Mouse (Mus musculus): Measurements from ENCODE around the gene Tesmin.

The Tesmin gene

GRCm38 (mm10) chr19:3392384-3392783 is 3.7 kb downstream of the Tesmin start:
- DNase-seq (ENCODE audit: low spot score in 2 of 2): no peak

- DNase-seq (ENCODE audit: low spot score in 2 of 2): no peak
Observed at GRCm38 (mm10) chr19:3394216-3394615, 5.6 kb downstream of the Tesmin start.

- no peak for DNase-seq (ENCODE audit: low spot score in 2 of 2)
Observed at GRCm38 (mm10) chr19:3400057-3400456, 11.4 kb downstream of the Tesmin start.

GRCm38 (mm10) chr19:3401504-3401903 is 12.8 kb downstream of the Tesmin start:
- no peak for DNase-seq (ENCODE audit: low spot score in 2 of 2)

GRCm38 (mm10) chr19:3401943-3402342 is 13.3 kb downstream of the Tesmin start:
- DNase-seq (ENCODE audit: low spot score in 2 of 2): no peak

- no peak for DNase-seq (ENCODE audit: low spot score in 2 of 2)
Observed at GRCm38 (mm10) chr19:3402390-3402789, 13.7 kb downstream of the Tesmin start.

GRCm38 (mm10) chr19:3404030-3404429 is 15.4 kb downstream of the Tesmin start:
- DNase-seq (ENCODE audit: low spot score in 2 of 2): no peak

GRCm38 (mm10) chr19:3405531-3406281 is 17.0 kb downstream of the Tesmin start:
- no peak for DNase-seq (ENCODE audit: low spot score in 2 of 2)

- no peak for DNase-seq (ENCODE audit: low spot score in 2 of 2)
Observed at GRCm38 (mm10) chr19:3414268-3414733, 25.6 kb downstream of the Tesmin start, which contains the start of gene Gal. TSS of gene Gal (minus strand) at chr19:3414544.

- peak; percentile 13 to 39 for DNase-seq (ENCODE audit: low spot score in 2 of 2)
Observed at GRCm38 (mm10) chr19:3419251-3419650, 30.6 kb downstream of the Tesmin start.

- no peak for DNase-seq (ENCODE audit: low spot score in 2 of 2)
Observed at GRCm38 (mm10) chr19:3422488-3422887, 33.8 kb downstream of the Tesmin start.

- no peak for DNase-seq (ENCODE audit: low spot score in 2 of 2)
Observed at GRCm38 (mm10) chr19:3422981-3423380, 34.3 kb downstream of the Tesmin start.

- no peak for DNase-seq (ENCODE audit: low spot score in 2 of 2)
Observed at GRCm38 (mm10) chr19:3424214-3424613, 35.6 kb downstream of the Tesmin start.

GRCm38 (mm10) chr19:3428057-3428830 is 39.6 kb downstream of the Tesmin start:
- no peak for DNase-seq (ENCODE audit: low spot score in 2 of 2)

- no peak for DNase-seq (ENCODE audit: low spot score in 2 of 2)
Observed at GRCm38 (mm10) chr19:3429156-3429816, 40.6 kb downstream of the Tesmin start.

- DNase-seq (ENCODE audit: low spot score in 2 of 2): no peak
Observed at GRCm38 (mm10) chr19:3431066-3431465, 42.4 kb downstream of the Tesmin start.

GRCm38 (mm10) chr19:3431969-3432368 is 43.3 kb downstream of the Tesmin start:
- no peak for DNase-seq (ENCODE audit: low spot score in 2 of 2)

GRCm38 (mm10) chr19:3434124-3434523 is 45.5 kb downstream of the Tesmin start:
- no peak for DNase-seq (ENCODE audit: low spot score in 2 of 2)

- DNase-seq (ENCODE audit: low spot score in 2 of 2): no peak
Observed at GRCm38 (mm10) chr19:3434641-3435040, 46.0 kb downstream of the Tesmin start.

GRCm38 (mm10) chr19:3435824-3436223 is 47.2 kb downstream of the Tesmin start:
- DNase-seq (ENCODE audit: low spot score in 2 of 2): no peak

- no peak for DNase-seq (ENCODE audit: low spot score in 2 of 2)
Observed at GRCm38 (mm10) chr19:3436840-3437239, 48.2 kb downstream of the Tesmin start.

- no peak for DNase-seq (ENCODE audit: low spot score in 2 of 2)
Observed at GRCm38 (mm10) chr19:3437980-3438379, 49.3 kb downstream of the Tesmin start.

Measured in frontal cortex, postnatal 25 days (tissue).